Mouse (Mus musculus) myocyte (in vitro differentiated cells): ENCODE measurements around the gene Rapgef3. TPM values are rescaled to one million over a fixed set of nuclear protein-coding genes. Genes with fewer than 3 reads are reported as not detected.

Experiments
- H3K27me3 ChIP-seq: one replicate; pipeline ENCODE4 v1.6.1; 2011; ENCODE audit not compliant: control insufficient read depth, insufficient read depth, insufficient read length
- H3K36me3 ChIP-seq: one replicate; pipeline ENCODE4 v1.6.1; 2011; ENCODE audit not compliant: control insufficient read depth, insufficient read depth
- H3K4me2 ChIP-seq: one replicate; pipeline ENCODE4 v1.6.1; 2011; ENCODE audit warnings: low read depth, control low read depth
- H3K4me3 ChIP-seq: one replicate; pipeline ENCODE4 v1.5.1; 2011; ENCODE audit warnings: mild to moderate bottlenecking, control low read depth, moderate library complexity
- H3K79me2 ChIP-seq: one replicate; pipeline ENCODE4 v1.6.1; 2011; ENCODE audit not compliant: control insufficient read depth, insufficient read depth
- H3ac ChIP-seq: one replicate; pipeline ENCODE4 v1.6.1; 2011; ENCODE audit not compliant: control insufficient read depth, insufficient read length
- CEBPB ChIP-seq: IDR thresholded peaks from 2 replicates; pipeline ENCODE4 v1.6.1; 2011; ENCODE audit warnings: mild to moderate bottlenecking, moderate library complexity; ENCODE audit not compliant: poor library complexity, insufficient read depth, severe bottlenecking
- E2F4 ChIP-seq: IDR thresholded peaks from one replicate; pipeline ENCODE4 v1.6.1; 2011; ENCODE audit warnings: mild to moderate bottlenecking, control low read depth, moderate library complexity; ENCODE audit not compliant: insufficient read depth
- MAX ChIP-seq: IDR thresholded peaks from one replicate; pipeline ENCODE4 v1.6.1; 2011; ENCODE audit warnings: low read depth, mild to moderate bottlenecking, control low read depth
- MYOD1 ChIP-seq, 3 experiments: IDR thresholded peaks; one replicate each; pipeline ENCODE4 v1.6.1; 2011; ENCODE audit warnings: control low read depth in 2 of 3, low read depth in 2 of 3, mild to moderate bottlenecking in 2 of 3, moderate library complexity in 1 of 3; ENCODE audit not compliant: insufficient read length in 2 of 3, control insufficient read depth in 1 of 3
- MYOG ChIP-seq, 3 experiments: IDR thresholded peaks; one replicate each; pipeline ENCODE4 v1.6.1; 2011; ENCODE audit warnings: control low read depth in 2 of 3, low read depth in 2 of 3, mild to moderate bottlenecking in 2 of 3; ENCODE audit not compliant: insufficient read length in 2 of 3, control insufficient read depth in 1 of 3, insufficient read depth in 1 of 3
- POLR2A ChIP-seq: IDR thresholded peaks from one replicate; pipeline ENCODE4 v1.6.1; 2011; ENCODE audit warnings: low read depth, mild to moderate bottlenecking, control low read depth, moderate library complexity; ENCODE audit not compliant: insufficient read length
- POLR2AphosphoS2 ChIP-seq: IDR thresholded peaks from one replicate; pipeline ENCODE4 v1.6.1; 2011; ENCODE audit warnings: low read depth, control low read depth; ENCODE audit not compliant: insufficient read length
- REST ChIP-seq: IDR thresholded peaks from one replicate; pipeline ENCODE4 v1.6.1; 2011; ENCODE audit warnings: mild to moderate bottlenecking, control low read depth, moderate library complexity; ENCODE audit not compliant: insufficient read depth, insufficient read length
- SRF ChIP-seq: IDR thresholded peaks from one replicate; pipeline ENCODE4 v1.6.1; 2011; ENCODE audit warnings: low read depth; ENCODE audit not compliant: control insufficient read depth, insufficient read length
- TCF12 ChIP-seq: IDR thresholded peaks from one replicate; pipeline ENCODE4 v1.6.1; 2011; ENCODE audit warnings: mild to moderate bottlenecking, control low read depth; ENCODE audit not compliant: poor library complexity, insufficient read depth, severe bottlenecking
- TCF3 ChIP-seq: IDR thresholded peaks from one replicate; pipeline ENCODE4 v1.6.1; 2011; ENCODE audit warnings: low read depth, control low read depth; ENCODE audit not compliant: insufficient read length
- USF1 ChIP-seq: IDR thresholded peaks from one replicate; pipeline ENCODE4 v1.6.1; 2011; ENCODE audit warnings: low read depth, mild to moderate bottlenecking, control low read depth, moderate library complexity
- polyA plus RNA-seq: library from polyadenylated mRNA; unstranded; fragments of >200 nt; fragmentation: generic; extraction: Trizol; gene quantifications from one replicate; pipeline ENCODE4 v1.2.1, GENCODE M21; 2012; ENCODE audit warnings: missing spikeins

Gene Rapgef3
- polyA plus RNA-seq, 1 experiment = 1.2 TPM

- no peak overlapping the region for H3K4me3 ChIP-seq
- TF ChIP-seq CEBPB = no peak
- TF ChIP-seq MYOD1 (IDR thresholded peaks at IDR 0.05; ENCODE audit: control insufficient read depth in 1 of 3, insufficient read length in 2 of 3, low read depth in 2 of 3) = no peak
- TF ChIP-seq MAX = no peak
- TF ChIP-seq POLR2A = no peak
Observed at GRCm38 (mm10) chr15:97765090-97765794, 2.5 kb downstream of the Rapgef3 start.

GRCm38 (mm10) chr15:97764532-97764931 is 3.2 kb downstream of the Rapgef3 start:
- H3K36me3 ChIP-seq = no peaks in the 10 kb centered on the region
- H3K79me2 ChIP-seq = no peaks in the 10 kb centered on the region
- no peak overlapping the region for H3K4me3 ChIP-seq
- no peak overlapping the region for H3K4me2 ChIP-seq
- H3K27me3 ChIP-seq = peaks cover 36% of the 10 kb centered on the region
- H3ac ChIP-seq = no peak overlapping the region
- TF ChIP-seq TCF12 = no peak
- no peak for TF ChIP-seq SRF
- no peak for TF ChIP-seq TCF3
- no peak for TF ChIP-seq E2F4
- no peak for TF ChIP-seq POLR2A
- no peak for TF ChIP-seq USF1
- no peak for TF ChIP-seq POLR2AphosphoS2
- TF ChIP-seq MAX = no peak
- no peak for TF ChIP-seq MYOD1 (IDR thresholded peaks at IDR 0.05; ENCODE audit: control insufficient read depth in 1 of 3, insufficient read length in 2 of 3, low read depth in 2 of 3)
- TF ChIP-seq REST = no peak
- no peak for TF ChIP-seq MYOG (IDR thresholded peaks at IDR 0.05; ENCODE audit: control insufficient read depth in 1 of 3, insufficient read depth in 1 of 3, insufficient read length in 2 of 3, low read depth in 2 of 3)
- no peak for TF ChIP-seq CEBPB

More at GRCm38 (mm10) chr15:97765090-97765794, 2.5 kb downstream of the Rapgef3 start:
- Histone ChIP-seq H3K36me3 (no peaks in the 10 kb centered on the region), H3K27me3 (peaks cover 40% of the 10 kb centered on the region), H3K4me2 (no peak overlapping the region), H3ac (no peak overlapping the region), H3K79me2 (no peaks in the 10 kb centered on the region)

GRCm38 (mm10) chr15:97763256-97764049 is 4.3 kb downstream of the Rapgef3 start:
- Histone ChIP-seq H3K4me2 (no peak overlapping the region), H3K4me3 (no peak overlapping the region), H3K27me3 (peaks cover 47% of the 10 kb centered on the region), H3ac (no peak overlapping the region), H3K79me2 (no peaks in the 10 kb centered on the region), H3K36me3 (no peaks in the 10 kb centered on the region)
- TF ChIP-seq MYOG (IDR thresholded peaks at IDR 0.05; ENCODE audit: control insufficient read depth in 1 of 3, insufficient read depth in 1 of 3, insufficient read length in 2 of 3, low read depth in 2 of 3) = no peak
- TF ChIP-seq POLR2AphosphoS2 = no peak
- no peak for TF ChIP-seq E2F4
- TF ChIP-seq TCF3 = no peak
- no peak for TF ChIP-seq POLR2A
- TF ChIP-seq SRF = no peak
- TF ChIP-seq USF1 = no peak
- no peak for TF ChIP-seq TCF12
- TF ChIP-seq MYOD1 (IDR thresholded peaks at IDR 0.05; ENCODE audit: control insufficient read depth in 1 of 3, insufficient read length in 2 of 3, low read depth in 2 of 3) = no peak
- no peak for TF ChIP-seq REST
- no peak for TF ChIP-seq CEBPB
- TF ChIP-seq MAX = no peak

- Histone ChIP-seq H3K4me3 (no peak overlapping the region), H3ac (no peak overlapping the region), H3K4me2 (no peak overlapping the region), H3K79me2 (no peaks in the 10 kb centered on the region), H3K27me3 (peaks cover 54% of the 10 kb centered on the region), H3K36me3 (no peaks in the 10 kb centered on the region)
- TF ChIP-seq POLR2AphosphoS2 (no peak), MAX (no peak), CEBPB (no peak), E2F4 (no peak), MYOD1 (IDR thresholded peaks at IDR 0.05; ENCODE audit: control insufficient read depth in 1 of 3, insufficient read length in 2 of 3, low read depth in 2 of 3) (no peak), SRF (no peak), POLR2A (no peak), TCF3 (no peak), TCF12 (no peak), MYOG (IDR thresholded peaks at IDR 0.05; ENCODE audit: control insufficient read depth in 1 of 3, insufficient read depth in 1 of 3, insufficient read length in 2 of 3, low read depth in 2 of 3) (no peak), USF1 (no peak), REST (no peak)
Observed at GRCm38 (mm10) chr15:97762733-97763132, 5.0 kb downstream of the Rapgef3 start.
